Mouse (Mus musculus): Measurements from ENCODE around the gene Vegfb.

DNA sequence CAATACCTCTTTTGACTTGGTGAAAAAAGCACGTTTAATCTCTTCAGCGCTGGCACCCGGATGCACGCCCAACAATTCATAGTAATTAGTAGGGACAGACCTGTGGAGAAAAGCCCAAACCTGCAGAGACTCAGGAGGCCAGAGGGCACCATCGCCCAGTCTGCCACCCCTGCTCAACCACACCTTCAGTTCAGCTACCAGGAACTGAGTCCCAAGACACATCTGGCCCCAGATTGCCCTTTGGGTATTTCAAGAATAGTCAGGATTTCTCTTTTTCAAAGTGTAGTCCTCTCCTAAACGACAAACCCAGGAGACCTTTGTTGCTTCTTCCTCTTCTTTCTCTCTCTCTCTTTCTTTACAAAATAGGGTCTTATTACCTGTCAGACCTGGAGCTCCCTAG is 3.3 kb upstream of the Vegfb start:
- no peak for TF ChIP-seq EP300 (optimal IDR thresholded peaks at IDR 0.05)
- no peak for TF ChIP-seq CTCF (IDR thresholded peaks at IDR 0.05; ENCODE audit: low read depth)

All from stomach, postnatal 0 days (tissue).